Mouse (Mus musculus) heart, embryonic 10.5 days (tissue): Measurements from ENCODE around the gene Dtx4. TPM values are rescaled to one million over a fixed set of nuclear protein-coding genes. Genes with fewer than 3 reads are reported as not detected.
"Not testable (repeated sequence)": the region's sequence is repeated elsewhere in the genome, so short reads cannot be mapped to it uniquely, and the experiment has no call there.

Experiments used
- DNase-seq: peaks from one replicate; pipeline ENCODE4 v3.0.0-alpha.2; 2017; ENCODE audit warnings: low spot score
- H3K27ac ChIP-seq: fragments of 300-500 bp; sonication (generic); 2 replicates; pipeline ENCODE4 v1.5.1; 2016; ENCODE audit warnings: mild to moderate bottlenecking
- H3K27me3 ChIP-seq: fragments of 300-500 bp; sonication (generic); 2 replicates; pipeline ENCODE4 v1.6.1; 2016; ENCODE audit warnings: mild to moderate bottlenecking; ENCODE audit not compliant: poor library complexity, insufficient read depth, severe bottlenecking
- H3K36me3 ChIP-seq: fragments of 300-500 bp; sonication (generic); 2 replicates; pipeline ENCODE4 v1.6.1; 2016; ENCODE audit warnings: mild to moderate bottlenecking, moderate library complexity
- H3K4me1 ChIP-seq: fragments of 300-500 bp; sonication (generic); 2 replicates; pipeline ENCODE4 v1.6.1; 2016; ENCODE audit warnings: mild to moderate bottlenecking
- H3K4me3 ChIP-seq: fragments of 300-500 bp; sonication (generic); 2 replicates; pipeline ENCODE4 v1.5.1; 2016; ENCODE audit warnings: mild to moderate bottlenecking, moderate library complexity
- H3K9me3 ChIP-seq: fragments of 300-500 bp; sonication (generic); 2 replicates; pipeline ENCODE4 v1.6.1; 2016; ENCODE audit warnings: mild to moderate bottlenecking, moderate library complexity
- WGBS: fragments of 180-500 bp; shearing (Covaris S2); methylation state at CpG from one replicate; pipeline ENCODE4 v1.1.7; 2016; 5-methylcytosine and 5-hydroxymethylcytosine counted together
- polyA plus RNA-seq: library from polyadenylated mRNA; unstranded; fragments of >200 nt; fragmentation: Nextera tagmentation; extraction: Ambion mirVana; gene quantifications from 2 replicates; pipeline ENCODE4 v1.2.1, GENCODE M21; 2016

The Dtx4 gene
- 0.91 and 2.9 TPM in 2 replicates for polyA plus RNA-seq

DNA sequence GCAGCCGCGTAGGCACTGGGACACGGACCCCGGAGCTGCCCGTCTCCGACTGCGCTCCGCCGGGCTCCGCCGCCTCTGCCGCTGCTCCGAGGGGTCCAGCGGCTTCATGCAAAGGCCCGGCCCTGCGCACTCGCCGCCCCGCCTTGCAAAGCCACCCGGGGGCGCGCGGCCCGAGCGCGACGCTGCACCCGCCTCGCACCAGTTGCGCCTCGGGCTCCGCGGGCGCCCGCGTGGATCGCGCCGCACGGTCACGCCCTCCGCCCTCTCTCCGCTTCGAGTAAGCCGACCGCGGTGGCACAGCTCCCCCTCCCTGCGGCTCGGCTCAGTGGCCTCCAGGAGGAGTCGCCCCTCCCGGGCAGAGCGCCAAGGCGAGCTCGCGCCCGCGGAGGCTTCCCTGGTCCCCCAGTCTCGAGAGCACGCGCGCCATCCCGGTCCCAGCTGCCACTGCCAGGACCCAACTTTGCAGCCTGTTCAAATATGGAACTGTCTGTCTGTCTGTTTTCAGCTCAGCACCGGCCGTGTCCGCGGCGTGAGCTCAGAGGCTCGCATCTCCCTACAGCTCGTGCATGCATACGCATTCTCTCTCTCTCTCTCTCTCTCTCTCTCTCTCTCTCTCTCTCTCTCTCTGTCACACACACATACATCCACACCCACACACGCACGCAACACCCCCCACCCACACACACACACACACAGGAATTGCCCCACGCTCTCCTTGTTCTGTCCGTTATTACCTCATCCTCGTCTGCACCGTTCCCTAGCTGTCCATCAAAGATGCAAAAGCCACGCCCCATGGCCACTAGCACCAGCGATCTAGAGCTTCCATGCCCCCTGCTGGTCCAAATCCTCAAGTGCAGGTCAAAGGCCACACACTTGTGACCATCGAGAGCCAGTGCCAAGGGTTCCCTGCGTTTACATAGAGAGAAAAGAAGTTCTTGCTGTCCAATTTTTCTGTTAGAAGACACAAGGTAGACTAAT lies at the start of gene Dtx4:
TSS of gene Dtx4 (minus strand) at position 85 of the 978 bp plus-strand sequence.
- H3K27ac ChIP-seq = peak within 1 kb of the TSS; percentile 85
- H3K4me3 ChIP-seq = peak within 1 kb of the TSS; percentile 82
- WGBS = under 1% methylated on average over 78 of the region's 80 CpGs
- H3K36me3 ChIP-seq = no peaks in the 10 kb centered on the region
- H3K27me3 ChIP-seq = peaks cover 29% of the 10 kb centered on the region
- no peaks in the 10 kb centered on the region for H3K9me3 ChIP-seq
- DNase-seq = peak; percentile 94
- 0 out of 2 replicates have a peak, but pooled peaks cover 15% of the 10 kb centered on the region for H3K4me1 ChIP-seq

DNA sequence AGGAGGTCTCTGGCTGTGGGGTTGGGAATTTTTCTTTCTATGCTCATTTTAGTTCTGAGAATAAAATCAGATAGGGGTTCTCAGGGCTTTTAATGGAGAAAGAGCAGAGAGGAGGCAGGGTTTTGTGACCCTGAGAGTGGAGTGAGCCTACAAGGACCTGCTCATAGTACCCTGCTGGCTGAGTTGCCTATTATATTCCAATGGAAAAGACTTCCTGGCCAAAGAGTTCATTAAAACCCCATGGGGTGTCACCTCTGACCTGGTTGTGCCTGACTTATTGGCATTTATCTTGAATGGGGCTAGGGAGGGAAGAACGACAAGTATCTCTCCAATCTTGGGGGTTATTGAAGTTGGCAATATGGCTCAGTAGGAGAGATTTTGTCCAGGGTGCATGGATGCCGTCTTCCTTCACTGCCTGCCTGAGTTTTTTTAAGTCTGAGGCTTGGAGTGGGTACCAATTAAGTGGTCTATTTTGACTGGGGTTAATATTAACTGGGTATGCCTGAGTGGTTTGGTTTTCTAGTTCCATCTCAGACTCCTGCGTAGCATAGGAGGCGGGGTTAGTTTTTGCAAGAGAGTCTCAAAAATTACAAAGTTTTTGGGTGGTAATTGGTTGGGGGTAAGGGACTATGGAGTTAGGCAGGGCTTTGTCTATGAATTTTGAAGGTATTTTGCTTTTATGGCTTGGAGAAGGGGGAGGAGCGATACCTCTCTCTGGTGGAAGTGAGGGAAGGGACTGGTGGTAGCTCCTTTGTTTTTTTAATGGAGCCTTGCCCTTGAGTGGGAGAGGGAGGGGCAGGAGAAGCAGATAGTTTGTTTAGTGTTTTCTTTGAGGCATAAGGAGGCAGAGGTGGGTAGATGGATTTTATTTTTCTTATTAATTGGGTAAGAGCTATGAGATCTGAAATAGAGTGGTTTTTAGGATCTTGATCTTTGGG lies 49.0 kb upstream of the Dtx4 start:
- no peak for DNase-seq
- 80% methylated on average over 5 of the region's 5 CpGs for WGBS
- H3K4me3 ChIP-seq = no peak overlapping the region
- H3K27ac ChIP-seq = no peak overlapping the region
- no peaks in the 10 kb centered on the region for H3K4me1 ChIP-seq
- H3K27me3 ChIP-seq = no peaks in the 10 kb centered on the region
- no peaks in the 10 kb centered on the region for H3K36me3 ChIP-seq
- no peaks in the 10 kb centered on the region for H3K9me3 ChIP-seq

DNA sequence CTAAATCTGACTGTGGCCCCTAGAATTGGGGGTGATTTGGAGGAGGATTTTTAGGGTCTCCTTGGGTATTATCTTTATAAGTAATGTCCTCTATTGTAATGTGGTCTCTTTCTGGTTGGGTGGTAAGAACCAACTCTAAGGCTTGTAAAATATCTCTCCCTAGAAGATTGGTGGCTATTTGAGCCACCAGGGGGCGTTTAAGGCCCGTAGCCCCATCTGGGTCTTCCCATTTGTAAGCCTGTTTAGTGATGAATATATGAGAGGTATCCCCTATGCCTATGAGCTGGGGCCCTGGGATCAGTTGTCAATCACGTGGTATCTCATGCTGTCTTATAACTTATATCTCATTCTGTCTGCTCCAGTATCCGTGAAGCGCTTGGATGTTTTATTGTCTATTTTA lies 47.9 kb upstream of the Dtx4 start:
- Histone ChIP-seq H3K27ac (no peak overlapping the region), H3K4me1 (no peaks in the 10 kb centered on the region), H3K9me3 (no peaks in the 10 kb centered on the region), H3K27me3 (no peaks in the 10 kb centered on the region), H3K36me3 (no peaks in the 10 kb centered on the region), H3K4me3 (no peak overlapping the region)
- 76% methylated on average over 5 of the region's 5 CpGs for WGBS
- no peak for DNase-seq

DNA sequence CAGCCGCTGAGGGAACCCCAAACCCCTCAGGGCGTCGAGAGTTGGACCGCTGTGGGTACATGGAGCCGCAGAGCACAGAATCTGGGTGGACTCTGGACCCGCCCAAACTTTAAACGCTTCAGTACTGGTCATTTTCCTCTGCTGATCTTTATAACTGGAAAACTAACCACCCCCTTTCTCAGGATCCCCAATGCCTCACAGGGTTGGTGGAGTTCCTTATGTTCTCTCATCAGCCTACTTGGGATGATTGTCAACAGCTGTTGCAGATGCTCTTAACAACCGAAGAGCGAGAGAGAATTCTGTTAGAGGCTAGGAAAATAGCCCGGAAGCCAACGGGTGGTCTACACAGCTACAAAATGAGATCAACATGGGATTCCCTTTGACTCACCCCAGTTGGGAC lies 44.2 kb upstream of the Dtx4 start, which contains the start of gene Fam111a:
TSS of gene Fam111a (plus strand) at position 301 of the 400 bp plus-strand sequence.
- H3K9me3 ChIP-seq, H3K4me3 ChIP-seq, H3K4me1 ChIP-seq, H3K27me3 ChIP-seq, H3K36me3 ChIP-seq, H3K27ac ChIP-seq, DNase-seq: not testable (repeated sequence)
- WGBS = 89% methylated on average over 11 of the region's 11 CpGs

DNA sequence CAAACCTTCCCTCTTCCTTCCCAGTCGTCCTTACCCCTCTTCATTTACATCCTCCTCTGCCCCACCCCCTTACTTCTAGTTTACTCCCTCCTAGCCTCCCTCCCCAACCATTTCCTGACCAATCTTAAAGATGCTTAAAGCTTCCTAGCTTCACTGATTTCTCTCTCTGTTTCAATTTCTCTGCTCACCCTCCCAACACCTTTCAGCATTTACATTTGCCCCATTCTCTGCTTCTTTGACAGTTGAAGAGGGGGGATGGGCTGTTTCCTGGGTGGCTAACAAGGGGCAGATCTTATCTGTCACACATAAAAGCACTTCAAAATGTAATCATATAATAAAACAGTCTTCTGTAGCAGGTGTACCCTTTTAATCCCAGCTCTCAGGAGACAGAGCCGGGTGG lies 40.4 kb upstream of the Dtx4 start:
- H3K36me3 ChIP-seq = no peaks in the 10 kb centered on the region
- no peak overlapping the region for H3K4me3 ChIP-seq
- 34% methylated on average over 2 of the region's 2 CpGs for WGBS
- DNase-seq = no peak
- no peaks in the 10 kb centered on the region for H3K27me3 ChIP-seq
- peaks cover 2% of the 10 kb centered on the region; the same call in 1 of the 2 replicates for H3K9me3 ChIP-seq
- H3K27ac ChIP-seq = no peak overlapping the region
- H3K4me1 ChIP-seq = no peaks in the 10 kb centered on the region

DNA sequence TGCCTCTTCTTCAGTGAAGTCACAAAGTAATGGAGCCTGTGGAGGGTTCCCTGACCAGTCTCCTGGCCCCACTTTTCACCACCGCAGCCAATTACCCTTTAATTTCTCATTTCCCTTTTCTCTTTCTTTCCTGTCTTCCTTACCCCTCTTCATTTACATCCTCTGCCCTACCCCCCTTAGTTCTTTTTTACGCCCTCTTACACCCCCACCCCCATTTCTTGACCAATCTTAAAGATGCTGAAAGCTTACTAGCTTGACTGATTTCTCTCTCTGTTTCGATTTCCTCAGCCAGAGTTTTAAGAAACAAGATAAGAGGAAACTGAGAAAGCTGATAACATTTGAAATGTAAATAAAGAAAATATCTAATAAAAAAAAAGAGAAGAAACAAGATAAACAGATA lies 39.5 kb upstream of the Dtx4 start:
- Histone ChIP-seq H3K27me3 (no peaks in the 10 kb centered on the region), H3K36me3 (no peaks in the 10 kb centered on the region), H3K27ac (no peak overlapping the region), H3K4me3 (no peak overlapping the region), H3K4me1 (no peaks in the 10 kb centered on the region), H3K9me3 (peaks cover 2% of the 10 kb centered on the region; the same call in 1 of the 2 replicates)
- WGBS = 55% methylated on average over 3 of the region's 3 CpGs
- DNase-seq = no peak

DNA sequence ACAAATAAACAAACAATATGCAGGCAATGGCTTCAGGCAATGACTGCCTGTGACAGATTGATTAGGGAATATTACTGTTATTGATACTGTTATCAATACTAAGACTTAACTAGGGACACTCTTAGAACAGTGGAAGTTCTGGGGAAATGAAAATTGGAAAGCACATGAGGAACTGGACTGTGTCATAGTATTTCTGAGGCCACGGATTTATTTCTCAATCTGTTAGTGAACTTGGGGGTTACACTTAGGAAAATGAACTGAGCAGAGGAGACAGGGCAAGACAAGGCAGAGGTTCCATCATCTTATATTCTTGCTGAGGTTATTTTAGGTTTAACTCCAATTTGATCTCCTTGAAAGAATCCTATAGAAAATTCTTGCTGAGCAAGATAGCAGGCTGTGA lies 38.7 kb upstream of the Dtx4 start:
- H3K4me3 ChIP-seq = no peak overlapping the region
- peaks cover 2% of the 10 kb centered on the region; the same call in 1 of the 2 replicates for H3K9me3 ChIP-seq
- no peaks in the 10 kb centered on the region for H3K4me1 ChIP-seq
- H3K27me3 ChIP-seq = no peaks in the 10 kb centered on the region
- DNase-seq = no peak
- 79% methylated on average over 1 of the region's 1 CpGs for WGBS
- no peak overlapping the region for H3K27ac ChIP-seq
- no peaks in the 10 kb centered on the region for H3K36me3 ChIP-seq

DNA sequence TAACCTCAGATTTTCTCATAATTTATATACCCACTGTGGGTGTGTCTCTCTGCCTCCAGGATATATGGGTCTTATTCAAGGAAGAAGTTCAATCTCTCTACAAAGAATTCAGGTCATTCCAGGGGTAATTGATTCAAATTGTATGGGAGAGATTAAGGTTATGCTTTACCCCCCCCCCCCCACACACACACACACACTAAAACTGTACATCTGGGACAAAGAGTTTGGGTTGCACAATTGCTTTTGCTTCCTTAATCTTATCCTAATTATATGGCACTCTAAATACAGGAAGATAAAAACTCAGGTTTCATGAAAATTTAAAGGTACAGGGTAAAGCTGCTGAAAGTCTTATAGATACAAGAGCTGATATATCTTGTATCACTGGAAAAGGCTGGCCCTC lies 35.9 kb upstream of the Dtx4 start:
- no peak overlapping the region for H3K4me3 ChIP-seq
- no peak overlapping the region for H3K27ac ChIP-seq
- DNase-seq = no peak
- H3K36me3 ChIP-seq = no peaks in the 10 kb centered on the region
- no peaks in the 10 kb centered on the region for H3K27me3 ChIP-seq
- H3K4me1 ChIP-seq = no peaks in the 10 kb centered on the region
- no peaks in the 10 kb centered on the region for H3K9me3 ChIP-seq

DNA sequence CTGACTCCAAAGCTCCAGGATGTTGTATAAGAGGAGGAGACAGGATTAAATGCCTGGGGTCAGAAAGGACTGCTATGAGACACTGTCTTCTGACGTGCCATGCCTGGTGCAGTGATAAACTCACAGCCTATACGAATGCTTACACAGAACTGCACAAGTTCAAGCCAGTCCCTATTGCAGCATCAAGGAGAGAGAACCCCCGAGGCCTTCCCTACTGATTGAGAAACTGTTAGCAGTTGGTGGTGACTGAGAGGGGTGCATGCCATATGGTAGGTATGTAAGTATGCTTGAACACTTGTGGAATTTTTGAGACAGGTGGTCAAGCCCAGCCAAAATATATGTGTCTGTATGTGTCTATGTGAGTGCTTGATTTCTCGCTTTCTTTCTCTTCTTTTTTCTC lies 22.1 kb upstream of the Dtx4 start:
- Histone ChIP-seq H3K4me3 (no peak overlapping the region), H3K36me3 (no peaks in the 10 kb centered on the region), H3K27me3 (no peaks in the 10 kb centered on the region), H3K4me1 (no peaks in the 10 kb centered on the region), H3K27ac (no peak overlapping the region), H3K9me3 (no peaks in the 10 kb centered on the region)
- no peak for DNase-seq
- 45% methylated on average over 4 of the region's 4 CpGs for WGBS

DNA sequence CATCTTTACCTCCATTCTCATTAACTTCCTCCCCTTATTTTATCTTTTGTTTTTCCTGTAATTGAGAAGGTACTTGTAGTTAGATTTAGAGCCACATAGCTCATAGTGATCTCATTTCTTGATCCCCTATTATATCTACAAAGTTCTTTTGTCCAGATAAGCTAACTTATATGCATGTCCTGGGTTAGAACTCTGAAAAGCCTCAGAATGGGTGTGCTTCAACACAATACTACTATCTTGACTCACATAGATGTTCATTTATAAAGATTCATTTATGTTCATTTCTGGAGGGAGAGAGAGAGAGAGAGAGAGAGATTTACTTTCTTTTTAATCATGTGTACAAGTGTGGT lies 17.3 kb upstream of the Dtx4 start:
- Histone ChIP-seq H3K4me3 (peak overlapping the region; percentile 62; the same call in 1 of the 2 replicates), H3K36me3 (no peaks in the 10 kb centered on the region)

DNA sequence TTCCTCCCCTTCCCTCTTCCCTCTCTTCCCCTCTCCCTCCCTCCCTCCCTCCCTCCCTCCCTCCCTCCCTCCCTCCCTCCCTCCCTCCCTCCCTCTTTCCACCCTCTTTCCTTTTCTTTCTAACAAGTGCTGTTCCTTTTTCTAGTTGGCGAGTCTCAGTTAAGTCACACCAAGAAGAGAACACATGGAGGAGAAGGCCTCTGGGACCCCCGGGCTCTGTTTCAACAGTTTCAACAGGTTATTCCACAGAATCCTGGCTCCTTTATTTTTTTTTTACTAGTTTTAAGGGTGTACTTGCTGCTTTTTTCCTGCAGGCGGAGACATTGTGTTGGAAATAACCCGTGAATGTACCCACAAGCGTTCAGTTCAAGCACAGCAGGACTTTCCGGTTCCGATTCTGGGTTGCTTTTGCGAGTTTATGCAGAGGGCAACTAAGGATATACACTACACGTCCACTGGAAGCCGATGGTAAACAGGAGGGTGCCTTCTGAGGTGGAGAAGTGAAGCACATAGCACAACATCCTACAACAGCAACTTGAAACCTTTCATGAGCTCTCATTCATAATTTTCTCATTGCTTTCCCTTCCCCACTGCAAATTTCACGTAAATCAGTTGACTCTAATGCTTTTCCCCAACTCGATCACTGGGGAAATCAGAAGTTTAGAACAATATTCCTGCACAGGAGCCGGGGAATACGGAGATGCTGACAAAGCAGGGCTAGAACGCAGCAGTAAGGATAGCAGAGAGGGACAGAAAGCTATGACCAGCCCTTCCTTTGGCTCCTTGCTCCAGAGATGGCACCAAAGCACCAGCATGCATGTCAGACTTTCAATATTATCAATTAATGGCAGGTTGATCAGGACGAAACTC lies 16.7 kb upstream of the Dtx4 start:
- H3K27ac ChIP-seq = peak overlapping the region; percentile 78
- peak; percentile 79 for DNase-seq
- H3K27me3 ChIP-seq = no peaks in the 10 kb centered on the region
- peak overlapping the region; percentile 62 for H3K4me3 ChIP-seq
- H3K9me3 ChIP-seq = no peaks in the 10 kb centered on the region
- H3K4me1 ChIP-seq = no peaks in the 10 kb centered on the region
- WGBS = 2% methylated on average over 16 of the region's 16 CpGs
- no peaks in the 10 kb centered on the region for H3K36me3 ChIP-seq

More for the DNA sequence above, 17.3 kb upstream of the Dtx4 start:
- Histone ChIP-seq H3K27ac (no peak overlapping the region), H3K4me1 (no peaks in the 10 kb centered on the region), H3K9me3 (no peaks in the 10 kb centered on the region), H3K27me3 (no peaks in the 10 kb centered on the region)
- no peak for DNase-seq

DNA sequence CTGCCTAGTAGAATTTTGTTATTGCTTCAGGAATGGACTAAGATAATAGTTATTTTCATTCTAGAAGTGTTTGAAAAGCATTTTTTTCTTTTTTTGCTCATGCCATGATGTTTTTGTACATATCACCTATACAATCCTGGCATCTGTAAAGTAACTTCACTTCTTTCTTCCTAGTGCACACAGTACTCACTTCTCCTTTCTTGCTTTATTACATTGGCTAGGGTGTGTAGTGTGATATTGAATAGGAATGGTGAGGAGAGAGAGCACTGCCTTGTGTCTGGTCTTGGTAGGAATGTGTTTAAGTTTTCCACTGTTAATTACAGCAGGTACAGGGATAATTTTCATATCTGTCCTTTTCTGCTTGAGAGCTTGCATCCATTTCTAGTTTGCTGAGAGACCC lies 13.4 kb upstream of the Dtx4 start:
- Histone ChIP-seq H3K36me3 (no peaks in the 10 kb centered on the region), H3K27me3 (no peaks in the 10 kb centered on the region), H3K4me1 (no peaks in the 10 kb centered on the region), H3K9me3 (no peaks in the 10 kb centered on the region), H3K4me3 (no peak overlapping the region), H3K27ac (no peak overlapping the region)
- no peak for DNase-seq
